Mouse (Mus musculus) kidney, postnatal 0 days (tissue): ENCODE measurements at regions not wholly inside any gene's neighbourhood (a gene's known extent, or its start where the extent isn't known, plus 50 kb on each side); places are given as distances from the start of the nearest gene placed in this dataset.
A peak's percentile ranks its signal among the peaks of the same experiment; 100 is the strongest.

ENCODE experiments used
- ATAC-seq: fragments of 200-750 bp; cut with Nextera tagmentation; replicated peaks from 2 replicates; pipeline ENCODE4 v1.8.0; 2017; ENCODE audit warnings: low read depth, moderate number of reproducible peaks, moderate TSS enrichment, moderate library complexity; ENCODE audit not compliant: low FRiP score
- DNase-seq: peaks from one replicate; pipeline ENCODE4 v3.0.0-alpha.2; 2016; ENCODE audit warnings: low spot score
- H3K27ac ChIP-seq: fragments of 300-500 bp; sonication (generic); 2 replicates; pipeline ENCODE4 v1.5.1; 2014; ENCODE audit warnings: mild to moderate bottlenecking
- H3K27me3 ChIP-seq: fragments of 300-500 bp; sonication (generic); 2 replicates; pipeline ENCODE4 v1.6.1; 2014; ENCODE audit warnings: low read length, mixed read lengths; ENCODE audit not compliant: insufficient read depth
- H3K36me3 ChIP-seq: fragments of 300-500 bp; sonication (generic); 2 replicates; pipeline ENCODE4 v1.6.1; 2014; ENCODE audit warnings: low read length, mixed read lengths; ENCODE audit not compliant: insufficient read depth
- H3K4me1 ChIP-seq: fragments of 300-500 bp; sonication (generic); replicated peaks from 2 replicates; pipeline ENCODE4 v1.6.1; 2014; ENCODE audit warnings: antibody characterized with exemption, low read length, mixed read lengths; ENCODE audit not compliant: insufficient read depth
- H3K4me2 ChIP-seq: fragments of 300-500 bp; sonication (generic); 2 replicates; pipeline ENCODE4 v1.6.1; 2014; ENCODE audit warnings: mild to moderate bottlenecking, low read length, moderate library complexity, mixed read lengths
- H3K4me3 ChIP-seq: fragments of 300-500 bp; sonication (generic); replicated peaks from 2 replicates; pipeline ENCODE4 v1.5.1; 2014; ENCODE audit warnings: low read depth, low read length
- H3K9ac ChIP-seq: fragments of 300-500 bp; sonication (generic); 2 replicates; pipeline ENCODE4 v1.6.1; 2014; ENCODE audit warnings: low read depth, low read length
- H3K9me3 ChIP-seq: fragments of 300-500 bp; sonication (generic); replicated peaks from 2 replicates; pipeline ENCODE4 v1.6.1; 2016; ENCODE audit warnings: low read length, inconsistent platforms, mixed read lengths
- CTCF ChIP-seq: IDR thresholded peaks from 2 replicates; pipeline ENCODE4 v1.5.1; 2016; ENCODE audit warnings: antibody characterized with exemption, low read depth, mild to moderate bottlenecking, moderate library complexity
- WGBS: fragments of 180-500 bp; shearing (Covaris S2); extraction: QIAGEN DNeasy Blood & Tissue Kit; methylation state at CpG from one replicate; pipeline ENCODE4 v1.1.7; 2014; 5-methylcytosine and 5-hydroxymethylcytosine counted together

- no peak overlapping the region for H3K4me2 ChIP-seq
- no peak overlapping the region for H3K4me3 ChIP-seq
- H3K9me3 ChIP-seq = no peaks in the 10 kb centered on the region
- no peak for DNase-seq
- no peak overlapping the region for H3K9ac ChIP-seq
- TF ChIP-seq CTCF = no peak
- no peaks in the 10 kb centered on the region for H3K27me3 ChIP-seq
- H3K27ac ChIP-seq = no peak overlapping the region
- no peaks in the 10 kb centered on the region for H3K4me1 ChIP-seq
- no peak for ATAC-seq
- no peaks in the 10 kb centered on the region for H3K36me3 ChIP-seq
- WGBS = 89% methylated on average over 10 of the region's 10 CpGs
These were observed 116.4 kb downstream of the Zfp281 start for GRCm38 (mm10) chr1:136741061-136741460.

DNA sequence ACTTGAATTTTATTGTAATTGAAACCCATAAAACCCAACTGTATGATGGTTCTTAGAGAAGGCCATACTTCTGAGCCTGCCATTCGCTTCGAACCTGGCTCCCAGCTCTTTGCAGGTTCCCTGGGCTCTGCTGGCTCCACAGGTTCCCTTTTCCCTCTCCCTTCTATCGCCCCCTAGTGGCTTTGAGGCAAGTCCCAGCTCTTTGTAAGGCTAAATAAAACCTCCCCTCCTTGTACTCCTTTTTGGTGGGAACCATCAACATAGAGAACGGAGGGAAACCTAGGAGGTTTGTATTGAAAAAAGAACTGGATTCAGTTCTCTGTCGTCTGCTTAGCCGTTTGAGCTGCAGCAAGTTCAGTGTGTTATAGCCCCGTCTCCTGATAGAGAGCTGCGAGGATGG, 124.5 kb downstream of the Zfp281 start:
- no peak overlapping the region for H3K27ac ChIP-seq
- no peaks in the 10 kb centered on the region for H3K4me1 ChIP-seq
- H3K36me3 ChIP-seq = no peaks in the 10 kb centered on the region
- ATAC-seq (no peak), DNase-seq (peak; percentile 59)
- no peak overlapping the region for H3K9ac ChIP-seq
- WGBS = 63% methylated on average over 8 of the region's 8 CpGs
- no peak overlapping the region for H3K4me2 ChIP-seq
- TF ChIP-seq CTCF = peak; percentile 77
- H3K9me3 ChIP-seq = no peaks in the 10 kb centered on the region
- H3K27me3 ChIP-seq = no peaks in the 10 kb centered on the region
- H3K4me3 ChIP-seq = no peak overlapping the region

- Histone ChIP-seq H3K4me3 (no peak overlapping the region), H3K9ac (no peak overlapping the region), H3K4me2 (no peak overlapping the region), H3K27me3 (no peaks in the 10 kb centered on the region), H3K4me1 (no peaks in the 10 kb centered on the region), H3K9me3 (no peaks in the 10 kb centered on the region), H3K27ac (no peak overlapping the region), H3K36me3 (no peaks in the 10 kb centered on the region)
- TF ChIP-seq CTCF = no peak
- 41% methylated on average over 14 of the region's 14 CpGs for WGBS
- DNase-seq (peak; percentile 67), ATAC-seq (no peak)
These were observed 126.9 kb downstream of the Zfp281 start for GRCm38 (mm10) chr1:136751464-136752191.

DNA sequence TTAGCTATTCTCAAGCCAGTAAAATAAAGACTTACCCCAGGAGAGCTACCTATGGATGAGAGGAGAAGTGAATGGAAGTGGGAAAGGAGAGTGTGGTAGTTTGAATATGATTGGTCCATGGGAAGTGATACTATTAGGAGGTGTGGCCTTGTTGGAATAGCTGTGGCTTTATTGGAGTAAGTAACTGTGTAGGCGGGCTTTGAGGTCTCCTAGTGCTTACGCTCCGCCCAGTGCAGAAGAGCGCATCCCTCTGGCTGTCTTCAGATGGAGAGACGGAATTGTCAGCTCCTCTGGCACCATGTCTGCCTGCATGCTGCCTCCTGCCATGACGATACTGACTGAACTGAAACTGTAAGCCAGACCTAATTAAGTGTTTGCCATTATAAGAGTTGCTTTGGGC, 129.6 kb downstream of the Zfp281 start:
- Histone ChIP-seq H3K9ac (no peak overlapping the region), H3K36me3 (no peaks in the 10 kb centered on the region), H3K4me3 (no peak overlapping the region), H3K4me1 (no peaks in the 10 kb centered on the region), H3K9me3 (no peaks in the 10 kb centered on the region), H3K27ac (no peak overlapping the region), H3K27me3 (no peaks in the 10 kb centered on the region), H3K4me2 (no peak overlapping the region)
- ATAC-seq (no peak), DNase-seq (no peak)
- WGBS = 94% methylated on average over 6 of the region's 6 CpGs
- no peak for TF ChIP-seq CTCF

DNA sequence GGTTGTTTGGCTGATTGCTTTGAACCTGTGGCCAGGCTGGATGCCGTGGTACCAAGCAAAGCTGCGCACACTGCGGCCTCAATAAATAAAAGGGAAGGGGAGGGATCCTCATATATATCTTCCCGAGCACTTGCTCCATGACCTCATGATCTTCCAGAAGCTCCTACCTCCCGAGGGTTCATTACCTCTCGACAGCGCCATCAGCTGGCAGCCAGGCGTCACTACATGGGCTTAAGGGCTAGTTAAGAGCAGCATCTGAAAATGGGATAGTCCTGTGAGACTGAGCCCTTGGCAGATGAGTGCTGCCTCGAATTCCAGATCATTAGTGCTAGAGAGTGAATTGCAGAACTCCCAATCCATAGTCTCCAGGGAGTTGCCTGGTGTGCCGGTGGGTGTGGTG, 134.0 kb downstream of the Zfp281 start:
- ATAC-seq (no peak), DNase-seq (no peak)
- Histone ChIP-seq H3K4me1 (no peaks in the 10 kb centered on the region), H3K9ac (no peak overlapping the region), H3K36me3 (no peaks in the 10 kb centered on the region), H3K4me3 (no peak overlapping the region), H3K27me3 (no peaks in the 10 kb centered on the region), H3K27ac (no peak overlapping the region), H3K9me3 (no peaks in the 10 kb centered on the region), H3K4me2 (no peak overlapping the region)
- WGBS = 58% methylated on average over 10 of the region's 10 CpGs
- peak; percentile 35; the same call in 1 of the 2 replicates for TF ChIP-seq CTCF

GRCm38 (mm10) chr1:136759164-136759563, 134.5 kb downstream of the Zfp281 start:
- 75% methylated on average over 4 of the region's 4 CpGs for WGBS
- Histone ChIP-seq H3K36me3 (no peaks in the 10 kb centered on the region), H3K27ac (no peak overlapping the region), H3K4me1 (no peaks in the 10 kb centered on the region), H3K27me3 (no peaks in the 10 kb centered on the region), H3K4me3 (no peak overlapping the region), H3K9ac (no peak overlapping the region), H3K4me2 (no peak overlapping the region), H3K9me3 (no peaks in the 10 kb centered on the region)
- TF ChIP-seq CTCF = no peak
- ATAC-seq (no peak), DNase-seq (no peak)

DNA sequence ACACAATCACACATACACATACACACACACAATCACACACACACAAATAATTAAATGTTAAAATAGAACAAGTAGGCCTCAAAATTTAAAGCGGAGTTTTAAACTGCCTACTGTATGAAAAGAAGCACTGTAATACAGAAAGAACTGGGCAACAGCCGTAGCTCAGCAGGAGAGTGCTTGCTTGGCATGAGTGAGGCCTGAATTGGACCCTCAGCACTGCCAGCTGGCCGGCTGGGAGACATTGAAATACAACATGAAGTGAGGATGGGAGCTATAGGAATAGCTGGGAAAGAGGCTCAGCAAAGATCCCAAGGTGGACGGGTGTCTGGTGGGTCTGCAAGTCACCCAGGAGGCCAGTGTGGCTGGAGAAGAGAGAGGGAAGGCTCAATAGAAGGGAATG, 136.8 kb downstream of the Zfp281 start:
- DNase-seq = no peak
- no peak overlapping the region for H3K9ac ChIP-seq
- H3K27ac ChIP-seq = no peak overlapping the region
- no peak for TF ChIP-seq CTCF
- H3K27me3 ChIP-seq = no peaks in the 10 kb centered on the region
- no peak overlapping the region for H3K4me3 ChIP-seq
- no peaks in the 10 kb centered on the region for H3K36me3 ChIP-seq
- 85% methylated on average over 4 of the region's 4 CpGs for WGBS
- no peaks in the 10 kb centered on the region for H3K4me1 ChIP-seq
- no peaks in the 10 kb centered on the region for H3K9me3 ChIP-seq
- ATAC-seq = no peak
- H3K4me2 ChIP-seq = no peak overlapping the region
